Mouse (Mus musculus): Measurements from ENCODE around the gene Lrpprc.

- no peak for TF ChIP-seq CTCF (IDR thresholded peaks at IDR 0.05; ENCODE audit: low read depth)
- no peak for TF ChIP-seq EP300 (IDR thresholded peaks at IDR 0.05; ENCODE audit: low read depth)
Observed at GRCm38 (mm10) chr17:84736719-84737118, 53.9 kb downstream of the Lrpprc start.
